Mouse (Mus musculus): ENCODE measurements around the gene Micall1. TPM values are rescaled to one million over a fixed set of nuclear protein-coding genes. Genes with fewer than 3 reads are reported as not detected.

Gene Micall1
- total RNA-seq, 2 experiments from 2014 or later, result 10.3 to 10.8 TPM

DNA sequence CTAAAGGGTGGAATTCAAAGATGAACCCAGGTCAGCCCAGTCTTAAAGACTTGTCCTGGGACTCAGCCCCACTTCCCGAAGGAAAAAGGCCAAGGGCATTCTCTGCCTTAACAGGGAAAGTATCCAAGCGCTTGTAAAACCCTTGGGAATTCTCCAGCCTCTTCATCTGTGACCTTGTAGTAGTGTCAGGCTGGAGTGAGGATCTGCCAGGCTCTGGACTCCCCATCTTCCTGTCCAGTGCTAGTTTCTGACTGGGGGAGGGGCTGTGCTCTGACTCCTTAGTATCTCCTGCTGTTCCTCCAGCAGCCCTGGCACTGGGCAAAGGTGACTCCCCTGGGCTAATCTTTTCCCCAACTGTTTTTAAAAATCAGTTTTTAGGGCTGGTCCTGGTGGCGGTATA lies 12.1 kb upstream of the Micall1 start:
- peak; percentile 18 for DNase-seq (ENCODE audit: low spot score)

GRCm38 (mm10) chr15:79097135-79097534 lies 11.6 kb upstream of the Micall1 start:
- no peak for DNase-seq (ENCODE audit: low spot score)

DNA sequence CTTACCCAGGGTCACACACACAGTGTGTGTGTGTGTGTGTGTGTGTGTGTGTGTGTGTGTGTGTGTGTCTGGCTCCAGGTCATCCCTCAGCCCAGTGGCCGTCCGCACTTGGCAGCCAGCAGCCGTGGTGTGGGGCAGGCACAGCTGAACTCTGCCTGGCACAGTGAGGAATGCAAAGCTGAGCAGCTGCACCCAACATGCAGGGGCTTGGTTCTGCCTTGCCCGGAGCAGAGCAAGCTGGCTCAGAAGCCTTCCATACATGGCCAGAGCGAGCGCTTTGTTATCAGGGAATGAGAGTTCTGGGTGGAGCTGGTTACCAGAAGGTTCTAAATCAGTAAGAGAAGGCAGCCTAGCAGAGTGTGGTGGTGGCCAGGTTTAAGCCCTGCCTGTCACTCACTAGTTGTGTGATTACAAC lies 11.1 kb upstream of the Micall1 start:
- peak; percentile 66 for DNase-seq (ENCODE audit: low spot score)

GRCm38 (mm10) chr15:79098220-79098619 lies 10.5 kb upstream of the Micall1 start:
- no peak for DNase-seq (ENCODE audit: low spot score)

DNA sequence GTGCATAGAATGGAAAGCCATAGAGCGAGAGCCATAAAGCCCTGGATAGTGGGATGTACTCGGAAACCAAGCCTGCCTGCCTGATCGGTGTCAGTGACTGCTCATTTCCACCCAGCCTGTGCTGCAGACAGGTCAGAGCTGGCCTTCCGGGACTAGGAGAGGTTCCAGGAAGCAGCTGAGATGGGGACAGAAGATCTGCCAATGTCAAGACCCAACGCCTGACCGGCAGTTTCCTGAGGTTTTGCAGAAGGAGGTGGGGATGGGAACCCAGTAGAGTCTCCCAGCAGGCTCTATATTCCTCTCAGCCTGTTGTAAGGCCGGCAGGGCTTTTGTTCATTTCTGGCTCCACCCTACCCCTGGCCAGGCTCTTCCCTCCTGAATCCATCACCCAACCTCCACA lies 9.8 kb upstream of the Micall1 start:
- DNase-seq (ENCODE audit: low spot score), result no peak

- no peak for DNase-seq (ENCODE audit: low spot score)
Observed at GRCm38 (mm10) chr15:79099456-79099855, 9.2 kb upstream of the Micall1 start.

DNA sequence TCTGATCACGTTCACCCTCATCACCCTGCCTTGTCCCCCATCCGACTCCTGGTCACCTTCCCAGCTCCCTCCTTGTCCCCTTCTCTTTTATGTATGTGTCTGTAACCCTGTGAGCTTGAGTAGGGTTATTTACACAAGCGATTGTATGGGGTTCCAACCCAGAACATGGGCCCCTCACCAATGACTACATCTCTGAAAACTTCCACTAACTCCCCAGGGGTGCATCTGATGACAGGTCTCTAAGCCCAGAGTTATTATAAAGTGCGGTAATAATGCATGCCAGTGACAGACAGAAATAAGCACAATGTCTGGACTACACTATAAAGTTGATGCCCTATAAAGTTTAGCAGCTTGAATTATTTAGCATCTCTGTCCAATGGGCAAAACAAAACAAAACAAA lies 8.3 kb upstream of the Micall1 start:
- DNase-seq (ENCODE audit: low spot score), result no peak

- no peak for DNase-seq (ENCODE audit: low spot score)
Observed at GRCm38 (mm10) chr15:79101531-79101930, 7.2 kb upstream of the Micall1 start.

- no peak for DNase-seq (ENCODE audit: low spot score)
Observed at GRCm38 (mm10) chr15:79103264-79103663, 5.4 kb upstream of the Micall1 start.

DNA sequence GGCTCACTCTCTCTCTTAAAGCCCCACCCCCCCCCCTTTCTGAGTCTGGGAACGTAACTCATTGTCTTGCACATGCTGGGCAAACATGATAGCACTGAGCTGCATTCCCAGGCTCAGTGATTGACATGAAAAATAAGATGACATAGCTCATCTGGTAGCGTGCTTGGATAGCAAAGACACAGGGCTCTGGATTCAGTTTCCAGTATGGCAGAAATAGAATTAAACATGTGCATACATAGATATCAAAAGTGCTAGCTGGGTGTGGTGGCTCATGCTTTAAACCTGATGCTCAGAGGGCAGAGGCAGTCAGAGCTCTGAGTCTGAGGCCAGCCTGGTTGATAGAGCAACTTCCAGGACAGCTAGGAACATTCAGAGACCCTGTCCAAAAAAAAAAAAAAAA lies 2.9 kb upstream of the Micall1 start:
- DNase-seq (ENCODE audit: low spot score), result no peak

GRCm38 (mm10) chr15:79107966-79108365 lies 732 bp upstream of the Micall1 start:
- no peak for DNase-seq (ENCODE audit: low spot score)

- DNase-seq (ENCODE audit: low spot score), result no peak
Observed at GRCm38 (mm10) chr15:79109321-79109934, 730 bp downstream of the Micall1 start.

- DNase-seq (ENCODE audit: low spot score), result no peak
Observed at GRCm38 (mm10) chr15:79110031-79110430, 1.3 kb downstream of the Micall1 start.

DNA sequence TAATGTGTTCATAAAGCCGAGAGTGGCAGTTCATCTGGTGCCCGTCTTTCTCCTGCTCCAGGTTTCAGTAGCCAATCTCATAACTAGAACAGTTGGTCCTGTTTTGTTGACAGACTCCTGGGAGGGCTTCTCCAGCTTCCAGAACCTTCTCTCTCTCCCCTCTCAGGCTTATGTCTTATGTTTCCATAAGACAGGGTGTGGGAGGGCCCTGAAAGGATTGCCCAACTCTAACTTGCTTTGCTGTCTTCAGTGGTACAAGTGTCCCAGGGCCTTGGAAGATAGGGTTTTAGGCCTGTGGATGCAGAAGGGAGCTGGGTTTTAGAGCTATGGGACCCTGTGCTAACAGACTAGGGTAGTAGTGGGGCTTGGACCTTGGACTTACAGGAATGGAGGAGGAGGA lies 1.8 kb downstream of the Micall1 start:
- DNase-seq (ENCODE audit: low spot score), result no peak

DNA sequence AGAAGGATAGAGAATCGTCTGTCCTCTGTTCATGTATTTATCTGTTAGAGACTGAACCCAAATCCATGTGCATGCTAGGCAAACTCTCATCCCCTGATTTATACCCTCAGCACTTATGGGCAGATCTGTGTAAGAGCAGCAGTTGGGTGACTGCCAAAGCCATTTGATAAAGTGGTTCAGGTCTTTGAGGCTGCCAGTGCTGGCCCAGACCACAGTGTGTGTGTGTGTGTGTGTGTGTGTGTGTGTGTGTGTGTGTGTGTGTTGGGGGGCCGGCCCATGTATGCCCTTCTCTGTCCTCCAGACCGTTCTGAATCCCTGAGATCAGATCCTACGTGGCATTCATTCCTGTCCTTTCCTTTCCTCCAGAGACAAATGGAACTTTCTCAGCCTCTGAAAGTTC lies 3.1 kb downstream of the Micall1 start:
- DNase-seq (ENCODE audit: low spot score), result no peak

DNA sequence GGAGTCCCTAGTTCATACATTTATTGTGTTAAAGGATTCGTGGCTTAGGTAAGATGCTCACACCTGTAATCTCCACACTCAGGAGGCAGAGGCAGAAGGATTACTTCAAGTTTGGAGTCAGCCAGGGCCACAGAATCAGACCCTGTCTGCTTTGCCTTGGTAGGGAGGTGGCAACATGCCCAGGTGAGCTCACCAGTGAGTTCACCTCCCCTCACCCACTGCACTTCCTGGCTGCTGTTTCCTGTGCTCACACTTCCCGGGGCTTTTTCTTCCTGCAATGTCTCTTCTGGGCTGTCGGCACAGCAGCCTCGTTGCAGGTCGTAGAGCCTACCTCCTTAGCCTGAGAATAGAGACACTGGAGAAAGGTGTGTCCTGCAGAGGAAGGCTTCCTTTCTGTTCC lies 6.6 kb downstream of the Micall1 start:
- DNase-seq (ENCODE audit: low spot score), result no peak

DNA sequence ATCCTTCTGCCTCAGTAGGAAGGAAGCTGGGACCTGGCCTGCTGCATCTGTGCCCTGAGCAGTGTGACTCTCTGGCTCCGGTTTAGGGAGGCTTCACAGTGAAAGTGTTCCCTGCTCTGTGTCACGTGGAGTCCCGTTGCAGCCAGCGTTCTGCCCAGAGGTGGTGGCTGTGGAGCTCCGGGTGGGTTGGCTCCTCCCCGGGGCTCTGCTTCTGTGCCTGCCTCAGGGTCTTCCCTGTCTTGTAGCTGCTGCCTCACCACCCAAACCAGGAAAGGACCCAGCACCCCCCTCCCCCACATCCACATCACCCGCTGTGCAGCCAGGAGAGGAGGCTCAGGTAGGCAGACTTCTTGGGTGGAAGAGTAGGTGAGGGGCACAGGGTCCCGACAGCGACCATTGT lies 10.8 kb downstream of the Micall1 start:
- DNase-seq (ENCODE audit: low spot score), result no peak

DNA sequence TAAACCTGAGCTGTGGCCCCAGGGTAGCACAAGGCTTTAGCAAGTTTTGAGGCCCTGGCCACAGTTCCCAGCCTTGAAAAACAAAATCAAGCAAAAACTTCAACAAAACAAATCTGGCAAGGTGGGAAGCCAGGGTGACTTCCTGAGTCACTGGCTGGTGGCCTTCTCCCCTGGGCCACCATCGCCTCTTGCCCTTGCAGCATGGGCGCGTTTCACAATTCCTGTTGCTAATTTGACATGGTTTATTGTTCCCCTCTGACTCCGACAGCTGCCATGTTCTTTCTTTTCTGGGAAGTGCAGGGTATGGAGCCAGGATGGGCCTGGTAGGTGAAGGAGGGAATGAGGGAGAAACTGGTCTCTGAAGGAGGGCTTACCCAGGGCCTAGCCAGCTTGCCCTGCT lies 13.4 kb downstream of the Micall1 start:
- DNase-seq (ENCODE audit: low spot score), result no peak

DNA sequence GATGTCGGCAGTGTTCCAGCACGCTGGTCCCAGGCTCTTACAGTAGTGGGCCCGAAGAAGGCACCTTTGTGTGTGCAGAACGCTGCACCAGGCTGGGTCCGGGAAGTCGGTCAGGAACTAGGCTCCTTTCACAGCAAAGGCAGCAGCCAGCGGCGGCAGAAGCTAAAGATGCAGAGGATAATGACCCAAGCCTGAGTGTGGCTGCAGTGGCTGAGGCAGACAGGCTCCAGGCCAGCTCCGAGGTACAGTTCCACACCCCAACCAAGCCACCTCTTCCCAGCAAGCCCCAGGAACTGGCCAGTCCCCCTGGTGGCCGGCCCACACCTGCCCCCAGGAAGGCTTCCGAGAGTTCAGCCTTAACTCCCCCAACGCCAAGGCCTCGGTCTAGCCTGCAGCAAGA lies 13.8 kb downstream of the Micall1 start:
- DNase-seq (ENCODE audit: low spot score), result no peak

- DNase-seq (ENCODE audit: low spot score), result peak; percentile 60
Observed at GRCm38 (mm10) chr15:79123751-79124150, 15.1 kb downstream of the Micall1 start.

DNA sequence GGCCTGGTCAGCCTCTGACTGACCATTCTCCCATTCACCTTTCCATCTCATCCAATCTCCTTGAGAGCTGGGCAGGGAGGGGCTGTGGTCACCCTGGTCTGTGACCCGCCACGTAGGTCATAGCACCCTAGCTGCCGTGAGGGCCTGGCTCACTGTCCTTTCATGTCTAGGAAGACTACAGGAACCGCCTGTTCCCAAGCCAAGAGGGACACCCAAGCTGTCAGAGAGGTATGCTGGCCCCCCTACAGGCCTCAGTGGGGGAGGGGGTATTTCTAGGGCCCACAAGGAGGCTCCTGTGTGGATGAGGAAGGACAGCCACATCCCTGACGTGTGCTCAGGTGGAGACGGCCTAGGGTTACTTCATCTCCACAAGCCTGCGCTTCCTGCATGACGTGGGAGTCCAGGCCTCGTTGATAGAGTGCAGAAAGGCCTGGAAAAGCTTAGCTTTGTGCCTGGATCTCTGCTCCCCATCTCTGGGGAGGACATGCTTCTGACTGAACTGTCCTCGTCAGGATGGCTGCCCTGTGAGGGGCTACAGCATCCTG lies 15.7 kb downstream of the Micall1 start:
- DNase-seq (ENCODE audit: low spot score), result no peak

- peak; percentile 57 for DNase-seq (ENCODE audit: low spot score)
Observed at GRCm38 (mm10) chr15:79126217-79126932, 17.7 kb downstream of the Micall1 start.

GRCm38 (mm10) chr15:79127101-79127500 lies 18.4 kb downstream of the Micall1 start:
- DNase-seq (ENCODE audit: low spot score), result no peak

Measured in gastrocnemius, adult 18-20 months (tissue).